Mouse (Mus musculus) left cerebral cortex, postnatal 4 days (tissue): Measurements from ENCODE around the gene Gng7. TPM values are rescaled to one million over a fixed set of nuclear protein-coding genes. Genes with fewer than 3 reads are reported as not detected.

ENCODE experiments used
- DNase-seq: peaks from one replicate; pipeline ENCODE4 v3.0.0-alpha.2; 2022
- intact Hi-C: fragments of 180-260 bp; cut with DNase I; formaldehyde crosslinking; loops from one replicate; pipeline ENCODE4 v1.15.1; 2025
- total RNA-seq, 2 experiments: library from RNA; stranded (reverse); gene quantifications; 2 replicates each; pipeline ENCODE4 v1.2.3; 2021

Gng7 gene
- total RNA-seq, 2 experiments from 2014 or later: 96.7 to 106 TPM

DNA sequence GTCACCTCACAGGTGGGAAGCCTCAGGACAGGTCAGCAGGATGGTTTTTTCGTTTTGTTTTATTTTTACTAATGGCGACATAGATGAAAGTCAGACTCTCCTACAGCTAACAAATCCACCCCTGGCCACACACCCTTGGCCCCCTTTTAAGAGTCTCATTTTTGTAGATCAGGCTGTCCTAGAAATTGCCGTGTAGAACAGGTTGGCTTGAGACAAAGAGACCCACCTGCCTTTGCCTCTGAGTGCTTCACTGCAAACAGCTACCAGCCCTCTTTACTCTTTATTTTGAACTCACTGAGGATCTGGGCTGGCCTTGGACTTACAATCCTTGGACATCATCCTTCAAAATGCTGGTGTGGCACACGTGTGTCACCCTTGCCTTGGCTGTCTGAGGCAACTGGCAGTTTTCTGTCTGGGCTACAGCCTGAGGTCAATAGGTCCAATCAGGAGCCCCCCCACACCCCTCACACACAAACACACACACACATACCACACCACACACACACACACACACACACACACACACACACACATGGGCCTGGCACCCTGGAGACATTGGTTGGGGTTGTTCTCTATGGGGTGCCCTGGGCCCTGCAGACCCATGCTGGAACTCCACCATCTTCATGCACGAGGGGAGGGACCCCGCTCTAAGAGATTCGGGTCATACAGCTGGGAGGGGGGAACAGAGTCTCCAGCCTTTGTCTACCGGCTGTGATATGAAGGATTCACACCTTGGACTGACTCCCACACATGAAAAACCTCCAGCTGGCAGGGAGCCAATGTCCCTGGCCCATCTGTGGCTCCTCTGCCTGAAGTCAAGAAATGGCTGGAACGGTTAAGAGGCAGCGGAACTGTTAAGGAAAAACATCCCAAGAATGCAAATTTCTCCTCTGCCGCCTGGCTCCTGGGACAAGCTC is 42.4 kb downstream of the Gng7 start:
- DNase-seq: peak; percentile 92
- intact Hi-C loops: no loop called here

- DNase-seq: no peak
- intact Hi-C loops: no loop called here
Measured at GRCm38 (mm10) chr10:80971533-80971932, 43.2 kb downstream of the Gng7 start.

DNA sequence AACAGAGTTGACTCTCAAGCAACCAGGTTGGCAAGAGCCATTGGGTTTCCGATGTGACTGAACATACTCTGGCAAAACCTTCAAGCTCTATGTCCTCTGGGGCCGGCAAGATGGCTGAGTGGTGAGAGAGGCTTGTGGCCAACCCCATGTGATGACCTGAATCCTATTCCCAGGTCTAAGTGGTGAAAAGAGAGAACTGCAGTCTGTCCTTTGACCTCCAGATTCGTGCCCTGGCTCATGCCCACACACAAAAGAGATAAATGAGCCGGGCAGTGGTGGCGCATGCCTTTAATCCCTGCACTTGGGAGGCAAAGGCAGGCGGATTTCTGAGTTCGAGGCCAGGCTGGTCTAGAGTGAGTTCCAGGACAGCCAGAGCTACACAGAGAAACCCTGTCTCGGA is 44.6 kb downstream of the Gng7 start:
- intact Hi-C loops: no loop called here
- DNase-seq: no peak

DNA sequence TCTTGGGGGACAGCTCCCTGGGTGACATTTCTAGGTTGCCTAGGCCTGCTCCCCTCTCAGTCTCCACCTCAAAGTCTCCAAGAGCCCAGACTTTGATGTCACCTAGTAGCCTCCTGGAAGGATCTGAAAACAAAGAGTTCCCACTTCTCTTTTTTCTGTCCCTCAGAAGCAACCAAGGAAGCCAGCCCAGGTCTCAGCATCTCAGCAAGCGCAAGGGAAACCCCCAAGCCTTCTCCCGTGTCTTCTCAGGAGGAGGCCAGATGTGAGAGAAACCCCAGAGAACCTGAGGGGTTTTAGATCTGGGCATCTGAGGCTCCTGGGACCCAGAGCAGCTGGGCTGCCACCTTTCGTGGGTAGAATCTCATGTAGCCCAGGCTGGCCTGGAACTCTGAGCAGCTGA is 45.4 kb downstream of the Gng7 start:
- DNase-seq: no peak
- intact Hi-C loops: no loop called here

DNA sequence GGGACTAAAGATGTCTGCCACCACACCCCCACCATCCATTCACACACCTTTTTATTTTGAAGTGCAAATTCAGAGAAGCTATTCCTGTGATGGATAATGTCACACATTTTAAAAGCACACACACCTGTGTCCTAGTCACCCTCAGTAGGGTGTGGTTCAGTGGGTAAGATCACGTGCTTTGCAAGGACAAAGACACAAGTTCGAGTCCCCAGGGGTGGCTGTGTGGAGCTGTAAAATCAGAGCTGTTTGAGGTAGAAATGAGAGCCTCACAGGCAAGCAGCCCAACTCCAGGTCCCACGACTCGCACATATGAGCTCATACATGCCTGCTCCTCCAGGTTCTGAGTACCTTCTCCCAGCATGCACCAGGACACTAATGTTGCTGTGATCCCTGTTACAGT is 46.6 kb downstream of the Gng7 start:
- DNase-seq: no peak
- intact Hi-C loops: no loop called here

DNA sequence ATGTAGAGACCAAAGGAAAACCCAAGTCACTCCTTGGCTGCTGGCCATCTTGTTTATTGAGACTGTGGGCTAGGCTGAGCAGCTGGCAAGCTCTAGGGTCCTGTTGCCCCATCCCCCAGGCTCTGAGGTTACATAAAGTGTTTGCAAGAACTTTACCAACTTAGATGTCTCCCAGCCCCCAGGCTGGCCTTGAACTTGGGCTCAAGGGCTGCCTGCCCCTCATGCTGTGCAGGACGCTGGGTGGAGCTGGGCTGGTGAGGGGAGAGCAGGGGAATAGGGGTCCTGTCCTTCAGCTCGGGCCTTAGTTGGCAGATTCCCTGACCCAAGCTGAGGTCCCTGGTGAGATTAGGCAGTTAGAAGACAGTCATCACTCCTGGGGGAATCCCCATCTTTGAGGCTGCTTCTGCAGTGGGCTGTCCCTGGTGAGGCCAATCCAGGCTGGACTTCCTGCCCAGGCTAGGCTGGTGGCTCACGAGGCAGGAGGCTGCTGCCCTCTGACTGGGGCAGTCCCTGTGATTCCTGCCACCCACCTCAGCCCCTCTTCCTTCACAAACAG is 47.6 kb downstream of the Gng7 start:
- intact Hi-C loops: no loop called here

DNA sequence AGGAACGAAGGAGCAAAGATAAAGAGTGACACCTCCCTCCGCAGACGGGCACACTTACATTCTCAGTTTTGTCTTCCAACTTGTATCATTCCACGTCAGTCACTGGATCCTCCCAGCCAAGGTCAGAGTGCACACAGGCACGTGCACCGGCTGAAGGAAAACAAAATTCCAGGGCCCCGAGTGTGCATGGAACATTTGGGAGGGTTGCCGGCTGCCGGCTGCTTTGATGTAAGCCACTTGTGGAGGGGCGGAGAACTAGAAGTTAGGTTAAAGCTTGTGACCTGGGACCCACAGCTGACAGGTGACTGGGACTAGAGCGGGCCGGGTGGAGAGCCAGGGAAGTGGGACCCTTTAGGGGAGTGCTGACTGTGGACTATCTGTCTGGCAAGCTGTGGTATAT is 48.4 kb downstream of the Gng7 start:
- no peak for DNase-seq
- intact Hi-C loops: no loop called here

More for the DNA sequence above, 47.6 kb downstream of the Gng7 start:
- peak; percentile 48 for DNase-seq

DNA sequence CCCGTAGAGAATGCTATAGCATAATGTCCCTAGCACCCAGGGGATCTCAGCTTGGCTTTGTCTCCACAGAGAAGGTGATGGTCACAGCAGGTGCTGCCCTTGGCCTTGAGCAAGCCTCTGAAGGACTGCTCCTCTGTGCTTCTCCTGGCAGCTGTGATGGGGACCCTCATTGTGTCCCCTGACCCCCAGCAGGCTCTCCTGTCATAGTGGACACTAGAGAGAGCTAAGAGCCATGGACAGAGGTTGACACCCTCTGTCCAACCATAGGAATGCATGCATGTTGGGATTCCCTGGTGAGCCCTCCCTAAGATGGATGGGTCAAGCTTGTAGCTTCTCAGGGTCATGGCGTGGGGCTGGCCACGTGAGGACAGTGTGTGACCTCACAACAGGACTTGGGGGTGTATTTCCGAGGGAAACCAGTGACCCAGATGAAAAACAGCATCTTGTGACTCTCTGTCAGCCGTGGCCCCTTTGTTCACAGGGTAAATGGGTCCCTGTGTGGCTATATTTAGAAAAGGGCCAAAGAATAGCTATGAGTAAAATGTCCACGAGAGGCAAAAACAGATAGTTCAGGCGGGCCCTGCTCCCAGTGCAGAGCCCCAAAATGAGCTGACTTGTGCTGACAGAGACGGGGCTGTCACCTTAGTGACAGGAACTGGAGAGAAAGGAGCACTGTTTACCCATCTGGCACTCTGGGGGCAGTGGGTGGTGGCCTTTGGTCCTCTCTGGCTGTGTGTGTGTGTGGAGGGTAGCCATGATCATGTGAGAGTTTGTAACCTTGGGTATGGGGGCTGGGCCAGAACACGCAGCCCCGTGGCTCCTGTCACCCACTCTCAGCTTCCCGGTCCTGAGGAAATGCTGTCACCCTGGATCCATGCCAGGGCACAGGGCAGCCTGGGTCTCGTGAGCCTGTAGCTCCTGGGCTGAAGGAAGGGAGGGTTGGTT is 51.4 kb downstream of the Gng7 start:
- DNase-seq: no peak
- intact Hi-C loops: no loop called here

DNA sequence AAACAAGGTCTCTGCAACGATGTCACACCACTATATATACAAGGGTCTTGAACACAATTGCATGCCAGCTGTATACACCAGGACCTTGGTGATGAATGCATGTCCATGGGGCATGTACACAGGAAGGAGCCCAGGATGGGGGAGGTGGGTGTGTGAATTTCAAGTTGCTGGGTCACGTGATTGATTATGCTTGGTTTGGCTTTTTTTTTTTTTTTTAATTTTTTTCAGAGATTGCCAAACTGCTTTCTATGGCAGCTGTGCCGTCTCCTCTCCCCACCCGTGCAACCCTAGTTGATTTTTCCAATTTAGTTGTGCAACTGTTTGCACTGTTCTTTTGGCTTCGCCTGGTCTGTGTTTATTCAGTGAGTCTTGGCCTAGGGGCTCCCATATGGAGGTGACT is 52.2 kb downstream of the Gng7 start:
- no peak for DNase-seq
- intact Hi-C loops: no loop called here

- intact Hi-C loops: no loop called here
- no peak for DNase-seq
Measured at GRCm38 (mm10) chr10:80962051-80962472, 52.7 kb downstream of the Gng7 start.

GRCm38 (mm10) chr10:80960551-80961508 is 53.9 kb downstream of the Gng7 start:
- intact Hi-C loops: no loop called here
- DNase-seq: no peak

GRCm38 (mm10) chr10:80958979-80959637 is 55.6 kb downstream of the Gng7 start:
- intact Hi-C loops: no loop called here
- DNase-seq: no peak

GRCm38 (mm10) chr10:80957791-80958190 is 57.0 kb downstream of the Gng7 start:
- no peak for DNase-seq
- intact Hi-C loops: no loop called here

DNA sequence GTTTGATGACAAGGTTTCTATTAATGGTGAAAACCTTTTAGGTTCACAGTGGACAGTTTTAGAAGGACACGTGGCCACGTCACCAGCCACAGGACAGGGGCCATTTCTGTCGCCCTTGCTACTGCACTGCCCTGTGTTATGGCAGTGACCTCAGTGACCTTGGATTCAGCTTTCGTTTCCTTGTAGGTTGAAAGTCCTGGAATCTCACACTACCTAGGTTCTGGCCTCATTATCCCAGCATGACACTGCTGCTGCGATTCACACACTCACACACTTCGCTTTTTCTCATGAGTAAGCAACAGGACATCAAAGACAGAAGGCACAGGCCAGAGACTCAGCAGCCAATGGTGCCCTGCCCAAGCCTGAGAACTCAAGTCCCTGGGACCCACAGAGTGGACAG is 57.8 kb downstream of the Gng7 start:
- intact Hi-C loops: no loop called here
- no peak for DNase-seq

DNA sequence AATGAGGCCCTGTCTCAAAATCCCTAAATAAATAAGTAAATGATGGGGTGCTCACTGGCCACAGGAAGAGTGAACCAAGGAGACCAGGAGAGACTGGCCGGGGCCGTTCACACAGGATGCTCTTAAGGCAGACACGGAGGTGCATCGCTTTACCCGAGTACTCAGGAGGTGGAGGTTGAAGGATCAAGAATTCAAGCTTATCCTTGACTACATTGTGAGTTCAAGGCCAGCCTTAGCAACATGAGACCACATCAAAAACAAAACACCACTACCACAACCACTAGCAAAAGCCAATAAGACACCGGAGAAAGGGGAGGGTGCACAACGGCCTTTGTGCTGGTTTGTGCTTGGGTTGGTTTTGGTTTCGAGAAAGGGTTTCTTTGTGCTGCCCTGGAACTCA is 58.4 kb downstream of the Gng7 start:
- intact Hi-C loops: no loop called here
- DNase-seq: no peak

DNA sequence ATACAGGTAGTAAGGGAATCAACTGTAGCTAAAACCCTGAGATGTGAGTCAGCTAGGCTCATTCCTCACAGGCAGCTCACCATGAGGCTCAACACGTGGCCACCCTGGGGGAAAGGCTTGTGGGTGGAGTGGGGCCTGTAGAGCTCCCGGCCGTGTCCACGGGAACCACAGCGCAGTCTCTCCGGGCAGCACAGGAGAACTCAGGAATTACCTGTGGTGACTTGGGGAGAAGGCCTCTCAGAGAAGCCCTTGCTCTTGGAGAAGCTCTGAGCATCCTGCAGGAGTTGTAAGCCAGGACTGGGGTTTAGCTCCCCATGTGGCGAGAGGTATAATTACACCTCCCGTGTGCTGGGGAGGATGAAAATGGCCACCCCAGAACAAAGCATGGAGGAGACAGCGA is 59.2 kb downstream of the Gng7 start:
- intact Hi-C loops: no loop called here
- peak; percentile 64 for DNase-seq

DNA sequence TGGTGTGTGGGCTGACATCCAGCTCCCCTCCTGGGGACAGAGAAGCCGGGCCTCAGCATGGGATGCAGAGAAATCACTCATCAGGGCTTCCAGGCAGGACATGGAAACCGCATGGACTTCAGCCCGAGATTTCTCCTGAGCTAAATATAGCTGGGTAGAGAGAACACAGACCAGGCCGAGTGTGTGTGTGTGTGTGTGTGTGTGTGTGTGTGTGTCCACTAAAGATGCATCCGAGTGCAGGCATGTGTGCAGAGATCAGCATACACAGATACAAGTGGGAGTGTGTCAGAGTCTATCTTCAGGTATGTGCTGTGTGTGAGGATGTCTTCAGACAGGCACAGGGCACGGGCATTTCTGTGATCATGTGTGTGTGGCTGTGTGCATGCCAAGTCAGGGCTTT is 59.9 kb downstream of the Gng7 start:
- DNase-seq: no peak
- intact Hi-C loops: no loop called here

DNA sequence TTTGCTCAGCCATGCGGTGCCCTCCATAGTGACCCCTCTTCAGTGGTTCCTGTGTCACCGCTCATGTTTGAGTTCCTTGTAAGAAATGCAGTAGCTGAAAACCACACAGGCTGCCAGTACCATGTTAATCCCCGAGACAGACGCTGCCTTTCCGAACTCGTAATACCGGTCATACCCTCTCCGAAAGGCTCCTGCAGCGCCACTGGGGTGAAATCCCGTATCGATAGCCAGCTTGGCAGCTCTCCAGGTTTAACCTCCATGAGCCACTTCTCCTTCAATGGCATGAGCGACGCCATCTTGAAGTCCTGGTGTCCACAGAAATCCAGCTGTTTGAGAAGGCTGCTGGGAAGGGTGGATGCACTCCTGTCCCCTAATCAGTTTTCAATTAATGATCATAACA is 60.3 kb downstream of the Gng7 start:
- intact Hi-C loops: no loop called here
- DNase-seq: no peak

- no peak for DNase-seq
- intact Hi-C loops: no loop called here
Measured at GRCm38 (mm10) chr10:80952449-80952848, 62.3 kb downstream of the Gng7 start.
